Mouse (Mus musculus) gonadal fat pad, adult 2 months (tissue): ENCODE results near the gene Ppm1l. TPM values are rescaled to one million over a fixed set of nuclear protein-coding genes. Genes with fewer than 3 reads are reported as not detected.
"Not testable (repeated sequence)": the region's sequence is repeated elsewhere in the genome, so short reads cannot be mapped to it uniquely, and the experiment has no call there.

Source experiments
- DNase-seq: peaks from one replicate; pipeline ENCODE4 v3.0.0-alpha.2; 2012; ENCODE audit warnings: low read depth
- polyA plus RNA-seq: library from polyadenylated mRNA; depleted of rRNA; stranded (reverse); fragments of >200 nt; gene quantifications from 2 replicates; pipeline ENCODE4 v1.2.3, GENCODE M21; 2012

The Ppm1l gene
- polyA plus RNA-seq, 1 experiment = 1.9 TPM

DNA sequence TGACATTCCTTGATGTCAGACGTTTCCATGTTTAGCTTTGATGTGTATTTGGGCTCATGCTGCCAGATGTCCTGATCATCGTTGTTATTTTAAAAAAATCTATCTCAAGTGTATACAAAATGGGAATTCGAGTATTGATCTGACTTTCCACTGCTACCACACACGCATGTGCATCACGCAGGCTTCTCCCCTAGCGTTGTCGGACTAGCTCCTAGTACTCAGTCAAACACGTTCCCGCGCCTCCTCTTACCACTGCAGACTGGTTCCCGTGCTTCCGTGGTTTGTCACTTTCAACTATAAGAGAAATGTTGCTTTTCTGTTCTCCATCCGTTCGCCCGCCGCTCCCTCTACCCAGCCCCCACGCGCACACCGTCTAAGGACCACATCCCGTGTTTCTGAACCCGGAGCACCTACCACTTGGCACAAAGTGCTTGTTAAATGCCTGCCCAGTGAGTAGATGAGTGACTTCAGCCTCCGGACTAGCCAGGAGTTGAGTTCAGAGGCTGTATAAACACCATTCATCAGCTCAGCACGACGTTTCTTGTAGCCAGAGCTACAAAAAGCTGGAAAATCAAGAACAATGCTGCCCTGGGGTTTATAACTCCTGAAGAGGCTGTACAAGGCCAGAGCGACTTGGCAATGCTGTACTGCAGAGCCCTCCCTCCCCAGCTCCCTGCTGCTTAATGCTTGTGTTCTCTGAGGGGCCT, 219.4 kb downstream of the Ppm1l start:
- no peak for DNase-seq

GRCm38 (mm10) chr3:69542962-69543361, 226.3 kb downstream of the Ppm1l start:
- no peak for DNase-seq

DNA sequence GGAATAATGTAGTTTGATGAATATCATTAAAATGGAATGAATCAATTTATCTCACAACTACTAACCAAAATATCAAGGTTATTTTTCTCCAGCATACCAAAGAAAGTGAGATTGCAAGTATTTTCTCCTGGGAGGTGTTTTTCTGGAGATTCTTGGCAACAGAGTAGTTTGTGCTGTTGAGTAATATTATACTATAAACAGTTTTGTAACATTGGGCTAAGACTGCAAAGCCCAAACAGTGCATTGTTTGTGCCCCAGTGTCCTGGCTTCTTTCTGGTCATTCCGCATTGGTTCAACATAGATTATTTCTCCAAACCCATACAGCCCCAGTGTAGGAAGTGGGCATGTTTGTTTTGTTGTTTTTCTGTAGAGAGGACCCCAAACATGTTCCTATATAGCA, 227.1 kb downstream of the Ppm1l start:
- DNase-seq = no peak

DNA sequence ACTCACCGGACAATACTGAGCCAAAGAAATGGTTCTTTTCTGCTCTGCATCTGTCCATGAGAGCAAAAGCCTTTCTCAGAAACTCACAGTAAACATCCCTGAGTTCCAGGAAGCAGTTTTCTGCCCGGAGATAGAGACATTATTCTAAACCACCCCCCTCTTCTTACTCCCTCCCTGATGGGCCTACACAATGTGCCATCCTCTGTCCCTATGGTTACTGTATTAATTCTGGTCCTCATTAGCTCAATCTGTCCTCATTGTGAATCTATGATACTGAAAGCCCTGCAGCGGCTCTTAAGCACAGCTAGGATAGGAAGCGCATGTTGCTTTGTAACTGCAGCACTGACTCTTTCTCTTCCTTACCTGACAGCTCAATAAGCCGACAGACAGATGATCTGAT, 228.4 kb downstream of the Ppm1l start:
- no peak for DNase-seq

DNA sequence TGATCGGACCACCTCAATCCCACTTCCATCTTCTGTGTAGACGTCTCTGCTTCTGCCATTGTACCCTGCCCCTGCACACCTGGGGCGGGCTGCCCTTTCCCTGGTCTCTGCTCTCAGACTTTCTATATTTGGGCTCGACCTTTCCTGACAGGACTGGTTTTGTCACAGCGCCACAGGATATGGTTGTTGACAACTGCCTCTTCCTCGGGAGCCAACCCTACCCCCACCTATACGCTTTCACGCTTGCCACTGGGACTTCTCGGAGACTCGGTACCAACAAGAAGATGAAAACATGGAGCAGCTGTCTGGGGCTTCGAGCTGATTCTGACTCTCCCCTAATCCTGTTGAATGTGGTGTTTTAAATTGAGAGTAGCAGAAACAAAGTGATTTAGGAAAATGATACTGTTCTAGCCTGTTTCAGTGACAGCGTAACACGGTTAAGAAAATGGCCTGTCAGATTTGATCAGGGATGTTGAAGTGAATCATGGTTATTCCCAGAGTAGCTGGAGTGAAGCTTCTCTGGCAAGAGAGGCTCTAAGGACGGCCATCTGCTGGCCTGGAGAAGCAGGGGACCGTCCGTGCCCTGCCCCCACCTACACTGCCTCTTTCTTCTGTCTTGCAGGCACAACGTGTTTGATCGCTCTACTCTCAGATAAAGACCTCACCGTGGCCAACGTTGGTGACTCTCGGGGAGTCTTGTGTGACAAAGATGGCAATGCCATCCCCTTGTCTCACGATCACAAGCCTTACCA, 232.2 kb downstream of the Ppm1l start:
- DNase-seq = no peak

DNA sequence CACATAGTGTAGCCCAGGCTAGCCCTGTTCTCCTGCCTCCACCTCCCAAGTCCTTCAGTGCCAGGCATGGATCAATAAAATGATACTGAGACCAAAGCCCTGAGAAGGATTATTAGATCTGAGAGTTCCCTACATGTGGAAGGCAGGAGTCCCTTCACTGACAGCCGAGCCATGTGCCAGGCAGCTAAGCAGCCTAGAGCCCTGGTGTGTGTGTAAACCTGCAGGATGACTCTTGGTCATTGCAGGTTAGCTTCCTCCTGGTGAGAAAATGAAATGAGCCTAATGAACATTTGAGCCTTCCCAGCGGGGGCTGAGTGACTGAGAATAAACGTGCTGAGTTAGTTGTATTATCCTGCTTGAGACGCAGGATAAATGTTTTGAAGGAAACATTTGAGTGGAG, 232.9 kb downstream of the Ppm1l start:
- no peak for DNase-seq

- DNase-seq = no peak
These were observed 238.8 kb downstream of the Ppm1l start for GRCm38 (mm10) chr3:69555511-69555910.

DNA sequence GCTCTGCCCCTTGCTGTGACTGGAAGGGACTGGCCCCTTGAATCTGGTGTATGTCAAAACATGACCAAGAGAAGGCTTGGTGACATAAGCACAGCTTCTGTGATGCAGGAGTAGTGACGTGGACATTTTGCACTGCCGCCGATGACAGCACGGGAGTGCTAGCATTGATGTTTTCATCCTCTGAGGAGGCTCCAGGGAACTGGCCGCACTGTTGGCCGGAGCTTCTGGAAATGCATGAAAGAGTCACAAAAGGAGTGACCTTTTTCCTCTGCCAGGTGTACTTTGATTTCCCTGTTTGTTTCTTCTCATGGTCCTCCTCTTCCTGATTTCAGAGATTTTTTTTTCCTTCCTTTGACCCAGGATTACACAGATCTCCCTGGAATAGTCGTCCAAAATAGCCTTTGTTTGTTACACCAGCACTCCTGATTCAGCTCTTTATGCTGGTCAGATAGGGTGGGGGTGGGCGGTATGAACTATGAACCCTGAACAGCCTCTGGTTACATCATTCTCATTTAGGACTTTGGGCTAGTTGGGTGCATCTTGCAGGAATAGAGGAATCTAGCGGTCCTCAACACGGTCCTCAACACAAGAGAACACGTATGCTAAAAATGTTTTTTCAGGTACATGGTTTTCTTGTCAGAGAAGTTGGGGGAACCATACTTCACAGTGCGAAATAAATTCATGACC, 239.6 kb downstream of the Ppm1l start:
- no peak for DNase-seq

DNA sequence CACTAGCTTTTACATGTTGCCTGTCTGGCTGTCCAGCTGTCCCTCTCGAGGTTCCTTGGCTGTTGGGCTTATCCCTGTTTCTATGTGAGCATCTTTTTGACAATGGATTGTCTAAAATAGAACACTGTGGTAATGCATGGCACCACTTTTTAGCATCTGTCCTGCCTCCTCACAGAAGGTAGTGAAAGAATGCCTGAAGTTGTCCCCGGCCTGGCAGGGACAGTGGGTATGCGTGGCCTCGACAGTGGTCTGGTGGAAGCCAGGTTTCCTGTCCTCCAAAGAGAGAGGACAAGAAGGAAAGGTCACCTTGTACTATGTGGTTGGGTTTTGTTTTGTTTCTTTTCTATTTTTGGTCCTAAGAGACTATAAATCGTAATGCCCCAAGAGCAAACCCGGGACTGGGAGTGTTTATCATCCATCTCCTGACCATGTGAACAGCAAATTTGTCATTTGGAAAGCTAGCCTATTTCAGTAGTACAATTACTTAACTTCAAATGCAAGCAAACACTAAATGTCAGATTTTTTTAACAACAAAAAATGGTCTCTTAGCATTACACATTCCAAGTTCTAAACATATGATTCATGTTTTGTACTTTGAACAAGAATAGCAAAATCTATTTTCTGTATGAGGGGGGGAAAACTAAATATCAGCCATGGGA, 242.8 kb downstream of the Ppm1l start:
- no peak for DNase-seq

GRCm38 (mm10) chr3:69559975-69560330, 243.3 kb downstream of the Ppm1l start:
- no peak for DNase-seq

- no peak for DNase-seq
These were observed 245.0 kb downstream of the Ppm1l start for GRCm38 (mm10) chr3:69561686-69562085.

- no peak for DNase-seq
These were observed 246.7 kb downstream of the Ppm1l start for GRCm38 (mm10) chr3:69563406-69563805.

- not testable (repeated sequence) for DNase-seq
These were observed 248.9 kb downstream of the Ppm1l start for GRCm38 (mm10) chr3:69565586-69565985.

GRCm38 (mm10) chr3:69572561-69572960, 255.9 kb downstream of the Ppm1l start:
- no peak for DNase-seq

GRCm38 (mm10) chr3:69575577-69575976, 258.9 kb downstream of the Ppm1l start:
- DNase-seq = no peak

DNA sequence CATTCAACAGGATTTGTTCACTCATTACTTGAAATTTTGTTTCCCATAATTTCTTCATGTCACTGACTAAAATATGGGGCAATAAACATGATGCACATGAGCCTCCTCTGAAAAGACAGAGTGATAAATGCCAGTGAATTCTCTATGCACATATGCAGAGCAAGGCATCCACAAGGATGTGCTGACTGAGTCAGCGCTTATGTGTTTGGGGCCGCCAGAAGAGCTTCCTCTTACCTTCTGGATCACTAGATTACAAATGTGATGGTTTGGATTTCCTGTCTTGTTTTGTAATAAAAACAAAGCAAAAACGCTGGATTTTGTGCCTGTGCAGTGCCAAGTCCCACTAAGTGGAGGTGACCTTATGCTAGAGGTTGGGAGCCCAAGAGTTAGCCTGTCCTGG, 260.1 kb downstream of the Ppm1l start:
- DNase-seq = no peak

- DNase-seq = no peak
These were observed 262.1 kb downstream of the Ppm1l start for GRCm38 (mm10) chr3:69578791-69579190.

- no peak for DNase-seq
These were observed 267.1 kb downstream of the Ppm1l start for GRCm38 (mm10) chr3:69583798-69584197.

DNA sequence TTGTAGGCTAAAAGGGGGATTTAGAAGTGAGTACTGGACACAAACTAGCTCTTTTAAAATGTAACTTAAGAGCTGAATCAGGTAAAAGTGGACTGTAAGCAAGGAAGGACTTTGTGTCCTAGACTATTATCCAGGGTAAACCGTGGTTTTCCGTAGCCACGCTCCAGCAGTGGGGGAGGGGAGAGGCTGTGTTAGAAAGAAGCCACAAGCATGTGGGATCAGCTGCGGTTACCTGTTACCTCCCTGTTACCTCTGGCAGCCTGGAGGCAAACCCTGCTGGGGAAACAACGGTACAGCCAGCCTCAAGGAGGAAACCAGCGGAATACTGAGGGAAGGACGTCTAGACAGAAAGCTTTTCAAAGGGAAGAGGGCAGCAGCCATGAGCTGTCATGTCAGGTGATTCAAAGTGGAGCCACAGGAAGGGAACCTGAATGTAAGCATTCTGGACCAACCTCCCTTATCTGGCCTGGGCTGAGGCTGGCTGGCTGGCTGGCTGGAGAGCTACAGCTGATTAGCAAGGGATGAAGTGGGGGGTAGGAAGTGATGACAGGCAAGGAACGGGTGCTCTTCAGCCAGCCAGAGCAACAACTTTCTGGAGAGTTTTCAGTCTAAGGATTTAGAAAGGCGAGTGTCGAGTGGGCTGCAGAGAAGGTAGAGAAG, 271.6 kb downstream of the Ppm1l start:
- no peak for DNase-seq

- no peak for DNase-seq
These were observed 276.8 kb downstream of the Ppm1l start for GRCm38 (mm10) chr3:69593426-69593825.

GRCm38 (mm10) chr3:69594071-69594470, 277.4 kb downstream of the Ppm1l start:
- no peak for DNase-seq

DNA sequence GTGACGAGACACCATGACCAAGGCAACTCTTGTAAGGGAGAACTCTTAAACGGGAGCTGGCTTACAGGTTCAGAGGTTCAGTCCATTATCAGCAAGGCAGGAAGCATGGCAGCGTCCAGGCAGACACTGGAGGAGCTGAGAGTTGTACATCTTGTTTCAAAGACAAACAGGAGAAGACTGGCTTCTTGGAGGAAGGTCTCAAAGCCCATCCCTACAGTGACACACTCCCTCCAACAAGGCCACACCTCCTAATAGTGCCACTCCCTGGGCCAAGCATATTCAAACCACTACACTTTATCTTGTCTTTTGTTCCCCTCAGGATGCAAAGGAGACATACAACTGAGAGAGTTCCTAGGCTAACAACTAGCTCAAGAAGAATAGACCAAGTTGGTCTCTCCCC, 279.5 kb downstream of the Ppm1l start:
- no peak for DNase-seq
